Mouse (Mus musculus) heart, embryonic 13.5 days (tissue): ENCODE results near the gene Omg. TPM values are rescaled to one million over a fixed set of nuclear protein-coding genes. Genes with fewer than 3 reads are reported as not detected.

ENCODE experiments used
- ATAC-seq: fragments of 200-750 bp; cut with Nextera tagmentation; 2 replicates; pipeline ENCODE4 v1.8.0; 2017; ENCODE audit warnings: moderate TSS enrichment; ENCODE audit not compliant: insufficient number of reproducible peaks, low FRiP score, low TSS enrichment; ENCODE audit errors: extremely low read depth
- H3K27ac ChIP-seq: fragments of 300-500 bp; sonication (generic); replicated peaks from 2 replicates; pipeline ENCODE4 v1.5.1; 2015; ENCODE audit warnings: moderate library complexity, mild to moderate bottlenecking, inconsistent platforms
- H3K27me3 ChIP-seq: fragments of 300-500 bp; sonication (generic); replicated peaks from 2 replicates; pipeline ENCODE4 v1.6.1; 2015; ENCODE audit warnings: mild to moderate bottlenecking, inconsistent platforms
- H3K36me3 ChIP-seq: fragments of 300-500 bp; sonication (generic); 2 replicates; pipeline ENCODE4 v1.6.1; 2015; ENCODE audit warnings: mild to moderate bottlenecking, inconsistent platforms
- H3K4me1 ChIP-seq: fragments of 300-500 bp; sonication (generic); 2 replicates; pipeline ENCODE4 v1.6.1; 2015; ENCODE audit warnings: inconsistent platforms
- H3K4me2 ChIP-seq: fragments of 300-500 bp; sonication (generic); 2 replicates; pipeline ENCODE4 v1.6.1; 2015; ENCODE audit warnings: inconsistent platforms, mild to moderate bottlenecking, moderate library complexity
- H3K4me3 ChIP-seq: fragments of 300-500 bp; sonication (generic); 2 replicates; pipeline ENCODE4 v1.5.1; 2015; ENCODE audit warnings: moderate library complexity, mild to moderate bottlenecking, inconsistent platforms
- H3K9ac ChIP-seq: fragments of 300-500 bp; sonication (generic); 2 replicates; pipeline ENCODE4 v1.6.1; 2015; ENCODE audit warnings: inconsistent platforms, mild to moderate bottlenecking, moderate library complexity
- H3K9me3 ChIP-seq: fragments of 300-500 bp; sonication (generic); 2 replicates; pipeline ENCODE4 v1.6.1; 2016; ENCODE audit warnings: inconsistent platforms
- WGBS: fragments of 180-500 bp; shearing (Covaris S2); methylation state at CpG from one replicate; pipeline ENCODE4 v1.1.7; 2015; ENCODE audit warnings: mixed read lengths; 5-methylcytosine and 5-hydroxymethylcytosine counted together
- polyA plus RNA-seq: library from polyadenylated mRNA; unstranded; fragments of >200 nt; fragmentation: Nextera tagmentation; extraction: Ambion mirVana; gene quantifications from 2 replicates; pipeline ENCODE4 v1.2.1, GENCODE M21; 2015

Omg gene
- polyA plus RNA-seq, 1 experiment from 2014 or later, result 0.11 TPM

- no peak overlapping the region for H3K4me2 ChIP-seq
- peaks cover 22% of the 10 kb centered on the region for H3K4me1 ChIP-seq
- H3K9ac ChIP-seq, result no peak overlapping the region
- H3K4me3 ChIP-seq, result no peak overlapping the region
- H3K27ac ChIP-seq, result no peak overlapping the region
- 69% methylated on average over 5 of the region's 5 CpGs for WGBS
- H3K27me3 ChIP-seq, result no peaks in the 10 kb centered on the region
- no peaks in the 10 kb centered on the region for H3K9me3 ChIP-seq
- peaks cover 26% of the 10 kb centered on the region for H3K36me3 ChIP-seq
- ATAC-seq, result no peak
These were observed 24.0 kb upstream of the Omg start for GRCm38 (mm10) chr11:79527739-79528384.

- H3K4me2 ChIP-seq, result no peak overlapping the region
- H3K9ac ChIP-seq, result 0 out of 2 replicates have a peak overlapping the region, but pooled peaks have one; percentile 24
- no peaks in the 10 kb centered on the region for H3K9me3 ChIP-seq
- peaks cover 26% of the 10 kb centered on the region for H3K36me3 ChIP-seq
- H3K27ac ChIP-seq, result no peak overlapping the region
- H3K4me3 ChIP-seq, result no peak overlapping the region
- WGBS, result 56% methylated on average over 15 of the region's 15 CpGs
- H3K27me3 ChIP-seq, result no peaks in the 10 kb centered on the region
- H3K4me1 ChIP-seq, result peaks cover 20% of the 10 kb centered on the region
- ATAC-seq, result no peak
These were observed 23.3 kb upstream of the Omg start for GRCm38 (mm10) chr11:79527015-79527738.

- peaks cover 22% of the 10 kb centered on the region for H3K36me3 ChIP-seq
- no peak overlapping the region for H3K4me3 ChIP-seq
- H3K9me3 ChIP-seq, result no peaks in the 10 kb centered on the region
- peaks cover 20% of the 10 kb centered on the region for H3K4me1 ChIP-seq
- no peak overlapping the region for H3K27ac ChIP-seq
- no peak overlapping the region for H3K4me2 ChIP-seq
- 81% methylated on average over 3 of the region's 3 CpGs for WGBS
- H3K9ac ChIP-seq, result no peak overlapping the region
- ATAC-seq, result no peak
- H3K27me3 ChIP-seq, result no peaks in the 10 kb centered on the region
These were observed 22.7 kb upstream of the Omg start for GRCm38 (mm10) chr11:79526549-79526948.

- Histone ChIP-seq H3K36me3 (peaks cover 11% of the 10 kb centered on the region), H3K9ac (no peak overlapping the region), H3K4me2 (no peak overlapping the region), H3K4me3 (no peak overlapping the region), H3K4me1 (peaks cover 20% of the 10 kb centered on the region), H3K27me3 (no peaks in the 10 kb centered on the region), H3K9me3 (no peaks in the 10 kb centered on the region), H3K27ac (no peak overlapping the region)
- WGBS, result 85% methylated on average over 1 of the region's 1 CpGs
- no peak for ATAC-seq
These were observed 20.4 kb upstream of the Omg start for GRCm38 (mm10) chr11:79524310-79524575.

GRCm38 (mm10) chr11:79523560-79524309, 19.9 kb upstream of the Omg start, which contains the start of gene Evi2b:
Gene Evi2b, minus strand, starts transcription at chr11:79523762.
- peaks cover 9% of the 10 kb centered on the region for H3K36me3 ChIP-seq
- no peak within 1 kb of the TSS for H3K27ac ChIP-seq
- H3K4me1 ChIP-seq, result peaks cover 20% of the 10 kb centered on the region
- no peak for ATAC-seq
- no peaks in the 10 kb centered on the region for H3K9me3 ChIP-seq
- no peaks in the 10 kb centered on the region for H3K27me3 ChIP-seq
- H3K4me2 ChIP-seq, result no peak within 1 kb of the TSS
- WGBS, result 68% methylated on average over 10 of the region's 10 CpGs
- no peak within 1 kb of the TSS for H3K9ac ChIP-seq
- no peak within 1 kb of the TSS for H3K4me3 ChIP-seq

GRCm38 (mm10) chr11:79522944-79523343, 19.1 kb upstream of the Omg start:
- 82% methylated on average over 1 of the region's 1 CpGs for WGBS
- no peak for ATAC-seq
- H3K36me3 ChIP-seq, result peaks cover 1% of the 10 kb centered on the region
- no peaks in the 10 kb centered on the region for H3K9me3 ChIP-seq
- no peak overlapping the region for H3K27ac ChIP-seq
- no peak overlapping the region for H3K4me2 ChIP-seq
- H3K4me1 ChIP-seq, result peaks cover 20% of the 10 kb centered on the region
- H3K4me3 ChIP-seq, result no peak overlapping the region
- no peaks in the 10 kb centered on the region for H3K27me3 ChIP-seq
- no peak overlapping the region for H3K9ac ChIP-seq

GRCm38 (mm10) chr11:79521930-79522329, 18.0 kb upstream of the Omg start:
- Histone ChIP-seq H3K27ac (no peak overlapping the region), H3K4me1 (peaks cover 12% of the 10 kb centered on the region), H3K9ac (no peak overlapping the region), H3K36me3 (no peaks in the 10 kb centered on the region), H3K27me3 (no peaks in the 10 kb centered on the region), H3K9me3 (no peaks in the 10 kb centered on the region), H3K4me3 (no peak overlapping the region), H3K4me2 (no peak overlapping the region)
- ATAC-seq, result no peak

GRCm38 (mm10) chr11:79520772-79521171, 16.9 kb upstream of the Omg start:
- Histone ChIP-seq H3K27ac (no peak overlapping the region), H3K9ac (no peak overlapping the region), H3K9me3 (no peaks in the 10 kb centered on the region), H3K27me3 (no peaks in the 10 kb centered on the region), H3K4me3 (no peak overlapping the region), H3K4me1 (0 out of 2 replicates have a peak, but pooled peaks cover 5% of the 10 kb centered on the region), H3K4me2 (no peak overlapping the region), H3K36me3 (peaks cover 2% of the 10 kb centered on the region; the same call in 1 of the 2 replicates)
- ATAC-seq, result no peak

- Histone ChIP-seq H3K4me2 (no peak overlapping the region), H3K4me3 (no peak overlapping the region), H3K36me3 (peaks cover 7% of the 10 kb centered on the region; the same call in 1 of the 2 replicates), H3K27me3 (no peaks in the 10 kb centered on the region), H3K9me3 (no peaks in the 10 kb centered on the region), H3K27ac (no peak overlapping the region), H3K9ac (no peak overlapping the region), H3K4me1 (0 out of 2 replicates have a peak, but pooled peaks cover 5% of the 10 kb centered on the region)
- WGBS, result 76% methylated on average over 1 of the region's 1 CpGs
- no peak for ATAC-seq
These were observed 16.0 kb upstream of the Omg start for GRCm38 (mm10) chr11:79519878-79520291.

- Histone ChIP-seq H3K36me3 (peaks cover 7% of the 10 kb centered on the region; the same call in 1 of the 2 replicates), H3K4me2 (no peak overlapping the region), H3K9ac (no peak overlapping the region), H3K27me3 (no peaks in the 10 kb centered on the region), H3K27ac (no peak overlapping the region), H3K4me3 (no peak overlapping the region), H3K9me3 (no peaks in the 10 kb centered on the region), H3K4me1 (0 out of 2 replicates have a peak, but pooled peaks cover 5% of the 10 kb centered on the region)
- ATAC-seq, result no peak
- WGBS, result 86% methylated on average over 6 of the region's 6 CpGs
These were observed 15.4 kb upstream of the Omg start for GRCm38 (mm10) chr11:79519299-79519698.

- Histone ChIP-seq H3K27ac (no peak overlapping the region), H3K9me3 (no peaks in the 10 kb centered on the region), H3K4me2 (no peak overlapping the region), H3K9ac (no peak overlapping the region), H3K4me1 (no peaks in the 10 kb centered on the region), H3K4me3 (no peak overlapping the region), H3K27me3 (no peaks in the 10 kb centered on the region), H3K36me3 (peaks cover 7% of the 10 kb centered on the region; the same call in 1 of the 2 replicates)
- WGBS, result 93% methylated on average over 2 of the region's 2 CpGs
- ATAC-seq, result no peak
These were observed 11.9 kb upstream of the Omg start for GRCm38 (mm10) chr11:79515798-79516197.
